Mouse (Mus musculus) bone marrow macrophage, adult 2 months (primary cell): ENCODE data around the gene Pdzd9.

ENCODE experiments used
- CTCF ChIP-seq: IDR thresholded peaks from 2 replicates; pipeline ENCODE4 v1.5.1; 2012; ENCODE audit warnings: low read depth, mild to moderate bottlenecking, low read length, moderate library complexity
- POLR2A ChIP-seq: IDR thresholded peaks from 2 replicates; pipeline ENCODE4 v1.6.1; 2012; ENCODE audit warnings: mild to moderate bottlenecking, low read depth, low read length, borderline replicate concordance

GRCm38 (mm10) chr7:120635362-120635781, 34.8 kb downstream of the Pdzd9 start:
- no peak for TF ChIP-seq CTCF
- no peak for TF ChIP-seq POLR2A
